Mouse (Mus musculus) CH12F3 (cell line): ENCODE measurements around the gene Hnrnpd.

Experiments used
- in situ Hi-C: fragments of 300-500 bp; cut with MboI; formaldehyde crosslinking; loops from 2 replicates; pipeline ENCODE4 v1.14.3; 2020; ENCODE audit warnings: low sequenced_read_pairs

Gene Hnrnpd

DNA sequence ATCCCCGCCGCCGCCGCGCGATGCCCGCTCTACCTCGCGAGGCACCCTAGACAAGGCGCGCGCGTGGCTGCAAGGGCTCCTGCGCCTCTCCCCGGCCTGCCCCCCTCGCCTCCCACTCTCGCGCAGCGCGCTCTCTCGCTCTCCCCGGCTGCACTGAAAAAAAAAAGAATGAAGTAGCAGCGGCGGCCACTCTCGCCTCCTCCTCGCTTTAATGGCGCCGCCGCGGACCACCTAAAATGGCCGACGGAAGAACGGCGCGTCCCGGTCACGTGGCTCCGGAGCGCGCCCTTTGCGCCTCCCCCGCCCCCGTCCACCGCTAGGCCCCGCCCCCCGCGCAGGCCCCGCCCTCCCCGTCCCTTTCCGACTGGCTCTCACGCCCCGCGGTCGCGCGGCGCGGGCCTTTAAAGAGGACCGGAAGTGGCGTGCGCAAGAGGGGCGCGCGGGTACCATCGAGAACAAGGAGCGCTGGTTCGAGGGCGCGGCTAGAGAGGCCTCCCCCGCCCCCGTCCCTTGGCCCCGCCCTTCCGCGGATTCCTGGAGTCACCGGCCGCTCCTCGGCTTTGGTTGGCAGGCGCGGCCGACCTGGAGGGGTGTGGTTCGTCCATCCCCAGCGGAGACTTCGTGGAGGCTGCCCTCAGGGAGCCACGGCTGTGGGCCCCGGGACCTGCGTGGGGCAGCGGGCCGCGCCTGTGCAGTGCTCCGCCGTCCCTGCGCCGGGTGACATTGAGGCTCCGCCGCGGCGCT lies at the start of gene Hnrnpd, which contains the start of gene 4930524J08Rik:
Gene Hnrnpd, minus strand, starts transcription at position 240 of the 744 bp plus-strand sequence.
Gene 4930524J08Rik, plus strand, starts transcription at position 363 of the 744 bp plus-strand sequence.
- in situ Hi-C loops, result no loop called here

DNA sequence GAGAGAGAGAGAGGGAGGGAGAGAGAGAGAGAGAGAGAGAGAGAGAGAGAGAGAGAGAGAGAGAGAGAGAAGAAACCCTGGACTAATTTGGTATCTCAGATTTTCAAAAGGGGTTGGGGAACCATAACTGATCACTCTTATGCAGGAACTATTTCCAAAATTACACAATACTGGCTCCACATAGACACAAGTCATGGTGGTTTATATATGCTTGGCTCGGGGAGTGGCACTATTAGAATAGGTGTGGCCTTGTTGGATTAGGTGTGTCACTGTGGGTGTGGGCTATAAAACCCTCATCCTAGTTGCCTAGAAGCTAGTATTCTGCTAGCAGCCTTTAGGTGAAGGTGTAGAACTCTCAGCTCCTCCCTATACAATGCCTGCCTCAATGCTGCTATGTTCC lies 46.1 kb upstream of the Hnrnpd start:
- in situ Hi-C loops, result no loop called here

- in situ Hi-C loops, result no loop called here
Measured at GRCm38 (mm10) chr5:100024403-100024802, 45.7 kb upstream of the Hnrnpd start.

DNA sequence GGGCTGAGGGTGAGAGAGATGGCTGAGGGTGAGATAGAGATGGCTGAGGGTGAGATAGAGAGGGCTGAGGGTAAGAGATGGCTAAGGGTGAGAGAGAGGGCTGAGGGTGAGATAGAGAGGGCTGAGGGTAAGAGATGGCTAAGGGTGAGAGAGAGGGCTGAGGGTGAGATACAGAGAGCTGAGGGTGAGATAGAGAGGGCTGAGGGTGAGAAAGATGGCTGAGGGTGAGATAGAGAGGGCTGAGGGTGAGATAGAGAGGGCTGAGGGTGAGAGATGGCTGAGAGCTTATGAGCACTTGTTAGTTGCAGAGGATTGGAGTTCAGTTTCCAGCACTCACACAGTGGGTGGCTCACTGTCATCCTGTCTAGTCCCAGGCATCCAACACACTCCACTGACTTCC lies 41.4 kb upstream of the Hnrnpd start:
- in situ Hi-C loops, result no loop called here

DNA sequence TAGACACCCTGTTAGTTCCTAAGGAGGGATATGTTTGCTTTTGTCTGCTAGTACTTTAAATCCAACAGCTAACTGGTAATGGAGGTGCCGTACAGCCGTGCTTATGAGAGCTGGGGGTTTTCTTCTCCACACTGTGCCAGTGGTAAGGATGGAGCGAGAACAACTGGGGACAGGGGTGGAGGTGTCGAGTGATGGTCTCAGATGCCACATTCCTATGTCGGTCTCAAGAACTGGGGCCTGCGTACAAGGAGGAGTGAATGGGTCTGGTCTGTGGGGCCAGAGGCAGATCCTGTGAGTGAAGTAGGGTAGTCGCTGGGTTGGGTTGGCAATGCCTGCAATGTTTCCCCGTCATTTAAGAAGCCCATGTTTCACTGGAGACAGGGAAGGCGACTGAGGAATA lies 33.9 kb upstream of the Hnrnpd start:
- in situ Hi-C loops, result no loop called here

DNA sequence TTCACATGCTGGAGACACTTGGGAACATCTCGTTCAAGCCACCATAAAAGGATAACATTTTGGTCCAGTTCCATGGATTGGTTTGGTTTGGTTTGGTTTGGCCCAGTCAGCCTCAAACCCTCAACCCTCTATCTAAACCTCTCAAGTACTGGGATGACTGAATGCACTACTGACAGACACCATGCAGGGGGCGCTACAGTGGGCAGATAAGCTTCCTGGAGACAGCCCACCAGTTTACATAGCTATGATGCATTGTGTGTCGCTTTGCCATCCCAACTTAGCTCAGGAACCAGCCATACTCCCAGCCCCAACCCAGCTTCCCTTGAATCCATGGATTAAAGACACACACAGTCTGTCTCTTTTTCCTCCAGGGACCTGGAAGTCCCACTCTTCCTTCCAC lies 29.7 kb upstream of the Hnrnpd start:
- in situ Hi-C loops, result no loop called here

DNA sequence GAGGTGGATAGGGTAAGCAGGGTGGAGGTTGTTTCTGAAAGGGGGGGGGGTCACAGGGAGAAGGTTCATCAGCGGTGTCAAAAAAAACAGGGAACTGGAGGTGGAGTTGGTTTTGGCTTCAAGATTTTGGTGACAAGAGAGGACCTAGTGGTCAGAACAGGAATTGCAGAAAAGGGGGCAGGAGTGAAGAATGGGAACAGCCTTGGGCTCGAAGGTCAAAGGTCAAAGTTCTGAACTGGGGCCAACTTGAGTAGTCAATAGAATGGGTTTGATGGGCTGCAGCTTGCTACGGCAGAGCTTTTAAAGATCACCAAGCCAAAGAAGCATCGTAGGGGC lies 28.3 kb upstream of the Hnrnpd start:
- in situ Hi-C loops, result no loop called here

- in situ Hi-C loops, result no loop called here
Measured at GRCm38 (mm10) chr5:100006324-100007039, 27.7 kb upstream of the Hnrnpd start.

DNA sequence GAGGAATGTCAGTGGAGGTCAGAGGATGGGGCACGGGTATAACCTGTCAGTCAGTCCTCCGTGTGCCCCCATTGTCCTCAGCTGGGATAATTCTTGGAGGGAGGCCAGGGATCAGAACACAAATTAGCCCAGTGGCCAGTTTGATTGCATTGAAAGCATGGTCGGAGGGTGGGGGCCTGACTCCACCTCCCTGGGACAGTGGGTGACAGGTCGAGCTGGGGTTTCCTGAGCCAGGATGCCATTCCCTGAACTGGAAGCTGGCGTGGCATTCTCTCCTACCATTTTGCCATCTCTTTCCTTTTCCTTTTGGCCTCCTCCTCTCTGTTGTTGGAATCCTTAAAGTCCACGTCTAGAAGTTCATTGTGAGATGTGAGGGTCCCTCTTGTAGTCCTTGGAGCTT lies 27.2 kb upstream of the Hnrnpd start:
- in situ Hi-C loops, result no loop called here

DNA sequence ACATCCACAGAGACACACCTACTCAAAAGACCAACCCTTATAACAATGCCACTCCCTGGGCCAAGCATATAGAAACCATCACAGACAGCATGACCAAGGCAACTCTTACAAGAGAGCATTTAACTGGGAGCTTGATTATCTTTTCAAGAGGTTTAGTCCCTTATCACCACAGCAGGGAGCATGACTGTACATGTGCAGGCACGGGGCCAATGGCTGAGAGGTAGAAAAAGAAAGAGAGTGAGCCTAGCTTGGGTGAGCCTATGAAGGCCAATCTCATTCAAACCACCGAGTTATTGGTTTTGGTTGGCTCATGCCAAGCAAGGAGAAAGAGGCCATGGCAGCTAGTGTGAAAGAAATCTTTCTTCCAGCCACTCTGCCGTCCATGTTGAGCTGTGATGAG lies 26.7 kb upstream of the Hnrnpd start:
- in situ Hi-C loops, result no loop called here

DNA sequence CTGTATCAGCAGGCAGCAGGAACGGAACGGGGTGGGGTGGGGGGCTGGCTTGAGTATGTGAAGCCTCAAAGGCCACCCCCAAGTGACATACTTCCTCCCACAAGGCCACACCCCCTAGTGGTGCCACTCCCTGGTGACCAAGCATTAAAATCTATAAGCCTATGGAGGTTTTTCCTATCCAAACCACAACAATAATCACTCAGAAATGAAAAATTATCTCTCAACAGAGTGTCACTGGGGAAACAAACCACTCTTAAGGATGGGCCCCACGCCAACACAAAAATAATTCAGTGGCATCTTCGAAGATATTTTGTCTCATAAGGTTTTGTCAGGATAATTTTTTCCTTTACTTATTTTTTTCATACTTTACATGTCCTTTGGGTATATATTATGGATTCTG lies 25.2 kb upstream of the Hnrnpd start:
- in situ Hi-C loops, result no loop called here

DNA sequence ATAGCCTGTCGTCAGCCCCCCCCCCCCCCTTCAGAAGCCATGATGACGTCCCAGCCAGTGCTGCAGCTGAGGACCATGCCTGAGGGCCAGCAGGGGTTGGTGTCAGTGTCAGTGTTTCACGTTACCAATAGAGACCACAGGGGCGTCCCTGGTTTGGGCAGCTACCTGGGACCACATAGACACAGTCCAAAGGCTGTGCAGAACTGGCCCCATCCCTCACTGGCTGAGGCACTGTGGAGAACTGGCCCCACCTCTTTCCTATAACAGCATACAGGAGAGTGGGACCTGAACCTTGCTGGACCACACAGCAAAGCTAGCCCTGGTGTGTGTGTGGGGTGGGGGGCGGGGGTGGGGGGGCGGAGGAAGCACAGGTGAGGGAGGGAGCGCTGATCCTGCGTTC lies 21.8 kb upstream of the Hnrnpd start:
- in situ Hi-C loops, result no loop called here

- in situ Hi-C loops, result no loop called here
Measured at GRCm38 (mm10) chr5:100000048-100000447, 21.3 kb upstream of the Hnrnpd start.

GRCm38 (mm10) chr5:99994680-99995079 lies 15.9 kb upstream of the Hnrnpd start:
- in situ Hi-C loops, result no loop called here

GRCm38 (mm10) chr5:99994166-99994565 lies 15.4 kb upstream of the Hnrnpd start:
- in situ Hi-C loops, result no loop called here

- in situ Hi-C loops, result loop anchor here (10.0 kb wide), 1 partner anchor 51 kb away; the partner anchor contains the start of genes Enoph1 and Hnrnpdl
Measured at GRCm38 (mm10) chr5:99983452-99984061, 4.8 kb upstream of the Hnrnpd start.

GRCm38 (mm10) chr5:99977516-99978301 lies 1.0 kb downstream of the Hnrnpd start:
- in situ Hi-C loops, result no loop called here

DNA sequence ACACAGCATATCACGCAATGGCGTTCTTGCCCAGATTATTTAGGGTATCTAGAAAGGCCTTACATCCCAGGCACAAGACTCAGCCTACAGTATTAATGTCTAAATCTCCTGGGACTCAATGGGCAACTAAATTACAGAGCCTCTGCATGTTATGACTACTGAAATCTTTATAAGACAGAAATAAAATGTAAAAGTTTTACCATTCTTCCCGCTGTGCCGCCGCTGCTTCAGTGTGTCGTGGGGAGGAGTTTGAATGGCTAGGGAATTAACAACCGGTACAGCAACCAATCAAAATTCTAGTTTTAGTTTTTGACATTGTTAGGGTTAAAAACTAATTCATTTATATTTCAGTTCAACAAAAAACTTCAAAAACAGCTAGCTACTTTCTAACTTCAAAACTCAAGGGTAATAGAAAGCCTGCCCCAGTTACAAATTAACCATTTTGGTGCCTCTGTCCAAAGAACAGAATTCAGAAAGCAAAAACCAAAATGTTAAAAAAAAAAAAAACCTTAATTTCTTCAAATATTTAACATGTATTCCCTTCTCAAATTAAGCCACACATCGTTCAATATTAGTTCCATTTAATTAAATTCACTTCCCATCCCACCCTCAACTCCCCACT lies 2.3 kb downstream of the Hnrnpd start:
- in situ Hi-C loops, result no loop called here

DNA sequence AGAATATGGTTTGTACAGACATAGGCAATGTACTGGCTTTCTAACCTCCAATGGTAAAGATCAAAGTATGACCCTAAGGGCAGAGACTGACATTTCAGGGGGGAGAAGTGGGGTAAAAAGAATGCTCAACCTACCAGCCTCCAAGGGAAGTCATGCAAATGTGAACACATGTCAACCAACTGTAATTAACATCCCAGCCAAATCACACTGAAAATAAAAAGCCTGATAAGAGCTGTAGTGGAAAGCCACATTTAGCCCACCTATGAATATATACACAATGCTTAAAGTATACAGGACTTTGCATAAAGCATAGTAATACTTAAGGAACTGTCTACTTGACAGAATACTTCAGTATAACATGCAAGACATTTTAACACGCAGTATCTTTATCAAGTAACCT lies 3.0 kb downstream of the Hnrnpd start:
- in situ Hi-C loops, result no loop called here

GRCm38 (mm10) chr5:99975061-99975460 lies 3.7 kb downstream of the Hnrnpd start:
- in situ Hi-C loops, result no loop called here

- in situ Hi-C loops, result no loop called here
Measured at GRCm38 (mm10) chr5:99973941-99974340, 4.8 kb downstream of the Hnrnpd start.
